Comparison of ENCODE assay signal across 17 mouse cellular contexts in the genomic region with DNA sequence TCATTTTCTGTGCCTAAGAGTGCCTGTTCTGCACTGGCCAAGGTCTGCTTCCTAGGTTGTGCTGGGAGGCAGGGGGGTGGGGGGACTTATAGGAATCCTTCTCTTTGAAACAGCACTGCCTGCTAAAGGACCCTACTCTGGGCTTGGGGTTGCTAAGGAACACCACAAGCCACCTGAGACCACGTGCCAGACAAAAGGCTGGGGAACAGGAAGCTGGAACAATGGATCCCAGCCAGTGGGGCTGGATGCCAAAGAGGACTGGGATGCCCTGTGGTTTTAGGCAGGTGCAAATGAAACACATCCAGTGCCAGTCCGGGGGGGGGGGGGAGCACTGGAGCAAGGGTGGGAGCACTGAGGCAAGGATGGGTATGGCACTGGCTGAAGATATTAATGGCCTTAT. TPM values are rescaled to one million over a fixed set of nuclear protein-coding genes. Genes with fewer than 3 reads are reported as not detected.
DNase-seq lines count a peak whose midpoint lies in the region; ATAC-seq and TF ChIP-seq lines count a peak whose summit lies in the region.
"Had no signal": no experiment of that assay in that cellular context is flagged by ENCODE, and none has a peak within 500 bp of the region (broad histone marks: within the 10 kb centered on the region; RNA-seq: fewer than 3 reads in every experiment).

No protein-coding gene starts in this region.

- TF ChIP-seq CTCF in hindbrain, postnatal 0 days (IDR thresholded peaks at IDR 0.05; ENCODE audit: low read depth) = no peak
- TF ChIP-seq CTCF in stomach, postnatal 0 days (IDR thresholded peaks at IDR 0.05; ENCODE audit: low read depth) = no peak

- no peak overlapping the region for H3K4me2 ChIP-seq in hindbrain, postnatal 0 days (ENCODE audit: low read depth, low read length)
- H3K4me2 ChIP-seq in hindbrain, embryonic 12.5 days (replicated peaks) = no peak overlapping the region
- H3K4me2 ChIP-seq in stomach, postnatal 0 days (replicated peaks; ENCODE audit: low read depth) = no peak overlapping the region
- H3K4me2 ChIP-seq: embryonic facial prominence, embryonic 15.5 days; heart, embryonic 15.5 days had no signal

- peaks cover 26% of the 10 kb centered on the region; the same call in 1 of the 2 replicates for H3K4me1 ChIP-seq in hindbrain, postnatal 0 days (ENCODE audit: insufficient read depth, low read length)
- peaks cover 33% of the 10 kb centered on the region for H3K4me1 ChIP-seq in hindbrain, embryonic 12.5 days
- H3K4me1 ChIP-seq in embryonic facial prominence, embryonic 10.5 days = peaks cover 60% of the 10 kb centered on the region
- H3K4me1 ChIP-seq in stomach, postnatal 0 days (replicated peaks; ENCODE audit: control insufficient read depth, insufficient read depth) = peaks cover 4% of the 10 kb centered on the region

- no peak overlapping the region for H3K4me3 ChIP-seq in hindbrain, postnatal 0 days (ENCODE audit: low read length)
- no peak overlapping the region for H3K4me3 ChIP-seq in hindbrain, embryonic 12.5 days
- H3K4me3 ChIP-seq in embryonic facial prominence, embryonic 10.5 days = no peak overlapping the region
- no peak overlapping the region for H3K4me3 ChIP-seq in stomach, postnatal 0 days (ENCODE audit: low read depth, low read length)
- H3K4me3 ChIP-seq: embryonic facial prominence, embryonic 15.5 days; heart, embryonic 15.5 days; megakaryocyte, embryonic 14.5 days had no signal

- no peaks in the 10 kb centered on the region for H3K9me3 ChIP-seq in hindbrain, postnatal 0 days (ENCODE audit: low read length)
- H3K9me3 ChIP-seq in hindbrain, embryonic 12.5 days (replicated peaks) = no peaks in the 10 kb centered on the region
- H3K9me3 ChIP-seq in embryonic facial prominence, embryonic 10.5 days = no peaks in the 10 kb centered on the region
- no peaks in the 10 kb centered on the region for H3K9me3 ChIP-seq in stomach, postnatal 0 days (ENCODE audit: control insufficient read depth, low read length)
- H3K9me3 ChIP-seq: embryonic facial prominence, embryonic 15.5 days; heart, embryonic 15.5 days; megakaryocyte, embryonic 14.5 days had no signal

- ATAC-seq in hindbrain, postnatal 0 days = no peak
- ATAC-seq in hindbrain, embryonic 12.5 days (ENCODE audit: low FRiP score) = no peak
- ATAC-seq in stomach, postnatal 0 days (ENCODE audit: low FRiP score, low TSS enrichment) = no peak

- DNase-seq in hindbrain, postnatal 0 days (ENCODE audit: low spot score) = peak; percentile 55
- peak; percentile 54 for DNase-seq in ovary, postnatal 14 days (ENCODE audit: low spot score)
- DNase-seq in ovary, postnatal 10 days (ENCODE audit: low spot score) = no peak
- no peak for DNase-seq in embryonic facial prominence, embryonic 10.5 days (ENCODE audit: low spot score)
- no peak for DNase-seq in stomach, postnatal 0 days (ENCODE audit: low spot score)
- DNase-seq in spleen, adult 12 weeks (ENCODE audit: low spot score) = no peak
- DNase-seq: adrenal gland, adult 8-10 months; layer of hippocampus, adult 9-11 months had no signal

- no peaks in the 10 kb centered on the region for H3K27me3 ChIP-seq in hindbrain, postnatal 0 days (ENCODE audit: insufficient read depth, low read length)
- no peaks in the 10 kb centered on the region; the same call in 1 of the 2 replicates for H3K27me3 ChIP-seq in hindbrain, embryonic 12.5 days
- H3K27me3 ChIP-seq in embryonic facial prominence, embryonic 10.5 days (replicated peaks; ENCODE audit: low read depth, poor library complexity, severe bottlenecking) = peaks cover 11% of the 10 kb centered on the region
- H3K27me3 ChIP-seq in stomach, postnatal 0 days (ENCODE audit: control insufficient read depth, insufficient read depth, low read length) = no peaks in the 10 kb centered on the region

- TF ChIP-seq EP300 in stomach, postnatal 0 days (optimal IDR thresholded peaks at IDR 0.05) = no peak

- whole genome bisulfite sequencing in hindbrain, postnatal 0 days = 10% methylated on average over 2 of the region's 2 CpGs
- WGBS in hindbrain, embryonic 12.5 days = 19% methylated on average over 2 of the region's 2 CpGs
- WGBS in embryonic facial prominence, embryonic 10.5 days = 30% methylated on average over 2 of the region's 2 CpGs
- 24% methylated on average over 2 of the region's 2 CpGs for WGBS in stomach, postnatal 0 days

- H3K27ac ChIP-seq in hindbrain, postnatal 0 days = no peak overlapping the region
- H3K27ac ChIP-seq in hindbrain, embryonic 12.5 days = no peak overlapping the region
- H3K27ac ChIP-seq in embryonic facial prominence, embryonic 10.5 days (replicated peaks) = peak overlapping the region; percentile 44; the same call in 1 of the 2 replicates
- peak overlapping the region; percentile 53; the same call in 1 of the 2 replicates for H3K27ac ChIP-seq in stomach, postnatal 0 days (replicated peaks)
- H3K27ac ChIP-seq: embryonic facial prominence, embryonic 15.5 days; heart, embryonic 15.5 days; kidney, postnatal 0 days had no signal

- H3K9ac ChIP-seq in hindbrain, postnatal 0 days (replicated peaks; ENCODE audit: low read length) = no peak overlapping the region
- no peak overlapping the region for H3K9ac ChIP-seq in hindbrain, embryonic 12.5 days
- no peak overlapping the region for H3K9ac ChIP-seq in stomach, postnatal 0 days (ENCODE audit: low read length)
- H3K9ac ChIP-seq: embryonic facial prominence, embryonic 15.5 days; heart, embryonic 15.5 days had no signal

- H3K36me3 ChIP-seq in hindbrain, postnatal 0 days (ENCODE audit: insufficient read depth, low read length) = no peaks in the 10 kb centered on the region
- no peaks in the 10 kb centered on the region for H3K36me3 ChIP-seq in hindbrain, embryonic 12.5 days
- no peaks in the 10 kb centered on the region for H3K36me3 ChIP-seq in embryonic facial prominence, embryonic 10.5 days (replicated peaks)
- no peaks in the 10 kb centered on the region for H3K36me3 ChIP-seq in stomach, postnatal 0 days (ENCODE audit: control insufficient read depth, insufficient read depth, low read length)
- H3K36me3 ChIP-seq: embryonic facial prominence, embryonic 15.5 days; heart, embryonic 15.5 days had no signal

RNA-seq across cellular contexts. Expression of a gene that starts 2.1 kb away (rescaled TPM):
- not detected in 2 replicates for total RNA-seq in hindbrain, postnatal 0 days (2014; rRNA removed)
- 0.95 and 1.2 TPM in 2 replicates for polyA plus RNA-seq in hindbrain, postnatal 0 days (2015; fragmentation: Nextera tagmentation; extraction: Ambion mirVana)
- polyA plus RNA-seq in hindbrain, embryonic 12.5 days (2016; fragmentation: Nextera tagmentation; extraction: Ambion mirVana) = not detected in 2 replicates
- polyA plus RNA-seq in embryonic facial prominence, embryonic 10.5 days (2016; fragmentation: Nextera tagmentation; extraction: Ambion mirVana) = 0.14 TPM in 1 of 2 replicates, not detected in the other
- polyA plus RNA-seq in stomach, postnatal 0 days (2015; fragmentation: Nextera tagmentation; extraction: Ambion mirVana) = 0.15 TPM in 1 of 2 replicates, not detected in the other
- total RNA-seq: adrenal gland, adult 8-10 months; granulocyte monocyte progenitor cell, adult 5-6 weeks had no signal
- polyA plus RNA-seq: heart, embryonic 15.5 days; limb, embryonic 11.5 days; liver, embryonic 16.5 days; stomach, embryonic 14.5 days had no signal

RNA-seq across cellular contexts. Expression of a gene that starts 4.5 kb away (rescaled TPM):
- 38.0 and 43.1 TPM in 2 replicates for total RNA-seq in hindbrain, postnatal 0 days (2014; rRNA removed)
- polyA plus RNA-seq in hindbrain, postnatal 0 days (2015; fragmentation: Nextera tagmentation; extraction: Ambion mirVana) = 12.9 and 13.8 TPM in 2 replicates
- polyA plus RNA-seq in hindbrain, embryonic 12.5 days (2016; fragmentation: Nextera tagmentation; extraction: Ambion mirVana) = 28.4 and 32.9 TPM in 2 replicates
- polyA plus RNA-seq in embryonic facial prominence, embryonic 10.5 days (2016; fragmentation: Nextera tagmentation; extraction: Ambion mirVana) = 42.4 and 42.9 TPM in 2 replicates
- polyA plus RNA-seq in stomach, postnatal 0 days (2015; fragmentation: Nextera tagmentation; extraction: Ambion mirVana) = 14.1 and 16.8 TPM in 2 replicates
- total RNA-seq: granulocyte monocyte progenitor cell, adult 5-6 weeks had no signal

RNA-seq across cellular contexts. Expression of a gene that starts 5.6 kb away (rescaled TPM):
- total RNA-seq in hindbrain, postnatal 0 days (2014; rRNA removed) = 62.6 and 74.1 TPM in 2 replicates
- polyA plus RNA-seq in hindbrain, postnatal 0 days (2015; fragmentation: Nextera tagmentation; extraction: Ambion mirVana) = 44.8 and 52.1 TPM in 2 replicates
- 5.2 and 6.3 TPM in 2 replicates for polyA plus RNA-seq in hindbrain, embryonic 12.5 days (2016; fragmentation: Nextera tagmentation; extraction: Ambion mirVana)
- polyA plus RNA-seq in embryonic facial prominence, embryonic 10.5 days (2016; fragmentation: Nextera tagmentation; extraction: Ambion mirVana) = 2.2 and 2.7 TPM in 2 replicates
- 3.3 and 4.6 TPM in 2 replicates for polyA plus RNA-seq in stomach, postnatal 0 days (2015; fragmentation: Nextera tagmentation; extraction: Ambion mirVana)
- total RNA-seq: granulocyte monocyte progenitor cell, adult 5-6 weeks had no signal

RNA-seq across cellular contexts. Expression of a gene that starts 17.5 kb away (rescaled TPM):
- total RNA-seq in hindbrain, postnatal 0 days (2014; rRNA removed) = 605 and 606 TPM in 2 replicates
- 349 and 369 TPM in 2 replicates for polyA plus RNA-seq in hindbrain, postnatal 0 days (2015; fragmentation: Nextera tagmentation; extraction: Ambion mirVana)
- 135 and 137 TPM in 2 replicates for polyA plus RNA-seq in hindbrain, embryonic 12.5 days (2016; fragmentation: Nextera tagmentation; extraction: Ambion mirVana)
- 41.4 and 45.7 TPM in 2 replicates for polyA plus RNA-seq in embryonic facial prominence, embryonic 10.5 days (2016; fragmentation: Nextera tagmentation; extraction: Ambion mirVana)
- 15.4 and 20.6 TPM in 2 replicates for polyA plus RNA-seq in stomach, postnatal 0 days (2015; fragmentation: Nextera tagmentation; extraction: Ambion mirVana)

RNA-seq across cellular contexts. Expression of a gene that starts 36.3 kb away (rescaled TPM):
- total RNA-seq in hindbrain, postnatal 0 days (2014; rRNA removed) = 0.21 and 0.32 TPM in 2 replicates
- polyA plus RNA-seq in hindbrain, postnatal 0 days (2015; fragmentation: Nextera tagmentation; extraction: Ambion mirVana) = 1.1 and 1.4 TPM in 2 replicates
- polyA plus RNA-seq in hindbrain, embryonic 12.5 days (2016; fragmentation: Nextera tagmentation; extraction: Ambion mirVana) = 0.81 and 1.4 TPM in 2 replicates
- 0.26 and 2.0 TPM in 2 replicates for polyA plus RNA-seq in embryonic facial prominence, embryonic 10.5 days (2016; fragmentation: Nextera tagmentation; extraction: Ambion mirVana)
- polyA plus RNA-seq in stomach, postnatal 0 days (2015; fragmentation: Nextera tagmentation; extraction: Ambion mirVana) = 0.27 and 0.29 TPM in 2 replicates
- total RNA-seq: adrenal gland, adult 8-10 months; granulocyte monocyte progenitor cell, adult 5-6 weeks had no signal

Comparison
In these comparisons a context has a peak if more than half of its experiments do, and no peak if none do; other contexts are left out.
1. DNase-seq: peak in hindbrain, postnatal 0 days (single experiment) and ovary, postnatal 14 days (single experiment); none in ovary, postnatal 10 days (single experiment), embryonic facial prominence, embryonic 10.5 days (single experiment), stomach, postnatal 0 days (single experiment) and spleen, adult 12 weeks (single experiment).
2. H3K27ac ChIP-seq: peak in embryonic facial prominence, embryonic 10.5 days (single experiment) and stomach, postnatal 0 days (single experiment); none in hindbrain, postnatal 0 days (single experiment) and hindbrain, embryonic 12.5 days (single experiment).